Mouse (Mus musculus) myocyte (in vitro differentiated cells): Measurements from ENCODE around the gene Cfd.

Source experiments
- E2F4 ChIP-seq: IDR thresholded peaks from one replicate; pipeline ENCODE4 v1.6.1; 2011; ENCODE audit warnings: mild to moderate bottlenecking, control low read depth, moderate library complexity; ENCODE audit not compliant: insufficient read depth
- MYOD1 ChIP-seq, 3 experiments: IDR thresholded peaks; one replicate each; pipeline ENCODE4 v1.6.1; 2011; ENCODE audit warnings: control low read depth in 2 of 3, low read depth in 2 of 3, mild to moderate bottlenecking in 2 of 3, moderate library complexity in 1 of 3; ENCODE audit not compliant: insufficient read length in 2 of 3, control insufficient read depth in 1 of 3
- MYOG ChIP-seq, 3 experiments: IDR thresholded peaks; one replicate each; pipeline ENCODE4 v1.6.1; 2011; ENCODE audit warnings: control low read depth in 2 of 3, low read depth in 2 of 3, mild to moderate bottlenecking in 2 of 3; ENCODE audit not compliant: insufficient read length in 2 of 3, control insufficient read depth in 1 of 3, insufficient read depth in 1 of 3
- POLR2A ChIP-seq: IDR thresholded peaks from one replicate; pipeline ENCODE4 v1.6.1; 2011; ENCODE audit warnings: low read depth, mild to moderate bottlenecking, control low read depth, moderate library complexity; ENCODE audit not compliant: insufficient read length
- POLR2AphosphoS2 ChIP-seq: IDR thresholded peaks from one replicate; pipeline ENCODE4 v1.6.1; 2011; ENCODE audit warnings: low read depth, control low read depth; ENCODE audit not compliant: insufficient read length
- USF1 ChIP-seq: IDR thresholded peaks from one replicate; pipeline ENCODE4 v1.6.1; 2011; ENCODE audit warnings: low read depth, mild to moderate bottlenecking, control low read depth, moderate library complexity

DNA sequence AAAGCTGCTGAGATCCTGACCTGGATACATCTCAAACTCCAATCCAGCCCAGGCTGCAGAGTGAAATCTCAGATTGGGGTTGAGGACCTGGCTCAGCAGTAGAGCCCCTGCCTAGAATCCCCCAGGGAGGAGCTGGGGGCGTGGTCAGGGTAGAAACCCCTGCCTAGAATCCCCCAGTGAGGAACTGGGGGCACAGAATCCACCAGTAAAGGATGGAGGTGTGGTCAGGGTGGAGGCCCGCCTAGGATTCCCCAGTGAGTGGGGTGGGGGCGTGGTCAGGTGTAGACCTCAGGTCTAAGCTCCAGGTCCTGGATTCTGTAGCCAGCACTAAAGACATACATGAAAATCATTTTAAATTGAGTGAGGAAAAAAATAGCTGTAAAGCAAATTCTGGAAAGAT, 17.8 kb upstream of the Cfd start:
- TF ChIP-seq MYOD1 (IDR thresholded peaks at IDR 0.05; ENCODE audit: control insufficient read depth in 1 of 3, insufficient read length in 2 of 3, low read depth in 2 of 3) (no peak), E2F4 (no peak), POLR2A (no peak), MYOG (IDR thresholded peaks at IDR 0.05; ENCODE audit: control insufficient read depth in 1 of 3, insufficient read depth in 1 of 3, insufficient read length in 2 of 3, low read depth in 2 of 3) (no peak), USF1 (no peak), POLR2AphosphoS2 (no peak)
